Mouse (Mus musculus) lung, adult 2 months (tissue): ENCODE measurements at regions not wholly inside any gene's neighbourhood (a gene's known extent, or its start where the extent isn't known, plus 50 kb on each side); places are given as distances from the start of the nearest gene placed in this dataset.

Experiments
- CTCF ChIP-seq: fragments of 200-500 bp; IDR thresholded peaks from 2 replicates; pipeline ENCODE4 v1.5.1; 2011; ENCODE audit warnings: mild to moderate bottlenecking, low read length, control low read depth; ENCODE audit not compliant: insufficient read depth
- POLR2A ChIP-seq: fragments of 200-500 bp; IDR thresholded peaks from 2 replicates; pipeline ENCODE4 v1.6.1; 2011; ENCODE audit warnings: low read depth, mild to moderate bottlenecking, control low read depth, low read length, borderline replicate concordance; ENCODE audit errors: extremely low read depth

DNA sequence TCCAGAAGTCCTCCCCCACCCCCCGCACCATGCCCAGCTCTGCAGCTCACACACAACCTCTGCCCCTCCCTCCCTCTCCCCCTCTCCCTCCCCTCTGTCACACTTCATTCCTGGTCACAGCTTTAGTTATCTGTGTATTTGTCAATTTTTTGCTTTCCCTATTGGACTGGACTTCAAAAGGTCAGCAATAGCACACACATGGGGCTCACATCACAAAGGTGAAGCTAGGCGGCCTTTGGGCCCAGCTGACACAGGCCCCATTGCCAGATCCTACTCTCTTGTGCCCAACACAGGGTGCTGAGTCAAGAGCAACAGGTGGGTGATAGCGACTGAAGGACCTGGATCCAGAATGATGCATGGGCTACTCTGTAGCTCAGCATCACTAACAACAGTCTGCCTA lies 149.0 kb upstream of the Nectin1 start:
- TF ChIP-seq CTCF = no peak
- TF ChIP-seq POLR2A = no peak
